Mouse (Mus musculus) midbrain, postnatal 0 days (tissue): ENCODE results near the gene Arhgap31. TPM values are rescaled to one million over a fixed set of nuclear protein-coding genes. Genes with fewer than 3 reads are reported as not detected.
A peak's percentile ranks its signal among the peaks of the same experiment; 100 is the strongest.

Experiments used
- ATAC-seq: fragments of 200-750 bp; cut with Nextera tagmentation; 2 replicates; pipeline ENCODE4 v1.8.0; 2017; ENCODE audit warnings: moderate number of reproducible peaks, mild to moderate bottlenecking, moderate TSS enrichment, moderate library complexity; ENCODE audit not compliant: low FRiP score
- DNase-seq: peaks from one replicate; pipeline ENCODE4 v3.0.0-alpha.2; 2015; ENCODE audit warnings: low spot score
- H3K27ac ChIP-seq: fragments of 300-500 bp; sonication (generic); 2 replicates; pipeline ENCODE4 v1.5.1; 2014; ENCODE audit warnings: low read depth, mild to moderate bottlenecking, low read length, mixed read lengths
- H3K27me3 ChIP-seq: fragments of 300-500 bp; sonication (generic); 2 replicates; pipeline ENCODE4 v1.6.1; 2014; ENCODE audit warnings: low read length, control low read depth, mixed read lengths; ENCODE audit not compliant: insufficient read depth
- H3K36me3 ChIP-seq: fragments of 300-500 bp; sonication (generic); 2 replicates; pipeline ENCODE4 v1.6.1; 2014; ENCODE audit warnings: low read length, control low read depth, mixed read lengths; ENCODE audit not compliant: insufficient read depth
- H3K4me1 ChIP-seq: fragments of 300-500 bp; sonication (generic); 2 replicates; pipeline ENCODE4 v1.6.1; 2014; ENCODE audit warnings: mild to moderate bottlenecking, control low read depth, antibody characterized with exemption, low read length, mixed read lengths; ENCODE audit not compliant: insufficient read depth
- H3K4me2 ChIP-seq: fragments of 300-500 bp; sonication (generic); 2 replicates; pipeline ENCODE4 v1.6.1; 2014; ENCODE audit warnings: low read depth, mild to moderate bottlenecking, low read length, mixed read lengths; ENCODE audit not compliant: poor library complexity, severe bottlenecking
- H3K4me3 ChIP-seq: fragments of 300-500 bp; sonication (generic); 2 replicates; pipeline ENCODE4 v1.5.1; 2014; ENCODE audit warnings: low read depth, mild to moderate bottlenecking, low read length, moderate library complexity
- H3K9ac ChIP-seq: fragments of 300-500 bp; sonication (generic); replicated peaks from 2 replicates; pipeline ENCODE4 v1.6.1; 2014; ENCODE audit warnings: mild to moderate bottlenecking, low read length, moderate library complexity, mixed read lengths; ENCODE audit not compliant: poor library complexity, severe bottlenecking
- H3K9me3 ChIP-seq: fragments of 300-500 bp; sonication (generic); 2 replicates; pipeline ENCODE4 v1.6.1; 2016; ENCODE audit warnings: low read length, control low read depth
- CTCF ChIP-seq: IDR thresholded peaks from 2 replicates; pipeline ENCODE4 v1.5.1; 2016; ENCODE audit warnings: antibody characterized with exemption, mild to moderate bottlenecking
- WGBS: fragments of 180-500 bp; shearing (Covaris S2); extraction: QIAGEN DNeasy Blood & Tissue Kit; methylation state at CpG from one replicate; pipeline ENCODE4 v1.1.7; 2014; 5-methylcytosine and 5-hydroxymethylcytosine counted together
- polyA plus RNA-seq: library from polyadenylated mRNA; unstranded; fragments of >200 nt; fragmentation: Nextera tagmentation; extraction: Ambion mirVana; gene quantifications from 2 replicates; pipeline ENCODE4 v1.2.1, GENCODE M21; 2015
- total RNA-seq: library from RNA; depleted of rRNA; stranded (reverse); fragments of >200 nt; gene quantifications from 2 replicates; pipeline ENCODE4 v1.2.3, GENCODE M21; 2014

Arhgap31 gene
- total and polyA plus RNA-seq, 2 experiments from 2014 or later, result 3.2 to 10.0 TPM

DNA sequence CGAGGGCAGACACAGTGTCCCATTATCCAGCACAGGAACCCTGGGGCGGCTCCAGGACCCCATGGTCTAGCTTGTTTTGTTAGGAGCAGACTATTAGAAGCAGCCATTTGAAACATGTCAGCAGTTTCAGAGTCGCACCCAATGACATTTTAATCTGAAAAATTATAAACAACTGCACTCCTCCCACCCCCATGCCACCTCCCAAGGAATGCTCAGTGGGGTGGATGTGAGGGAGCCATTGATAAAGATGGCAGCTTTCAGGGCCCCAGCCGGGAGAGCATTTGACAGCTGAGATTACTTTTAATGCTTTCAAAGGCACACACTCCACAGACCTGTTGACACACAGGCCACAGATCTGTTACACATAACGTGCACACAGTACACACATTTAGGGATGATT is 40.7 kb downstream of the Arhgap31 start:
- no peak overlapping the region for H3K27ac ChIP-seq
- H3K4me1 ChIP-seq, result peaks cover 13% of the 10 kb centered on the region
- H3K36me3 ChIP-seq, result no peaks in the 10 kb centered on the region
- H3K9me3 ChIP-seq, result no peaks in the 10 kb centered on the region
- no peak overlapping the region for H3K9ac ChIP-seq
- H3K4me3 ChIP-seq, result no peak overlapping the region
- no peak for ATAC-seq
- no peak for DNase-seq
- H3K4me2 ChIP-seq, result no peak overlapping the region
- WGBS, result 32% methylated on average over 5 of the region's 5 CpGs
- no peaks in the 10 kb centered on the region for H3K27me3 ChIP-seq
- TF ChIP-seq CTCF, result no peak

DNA sequence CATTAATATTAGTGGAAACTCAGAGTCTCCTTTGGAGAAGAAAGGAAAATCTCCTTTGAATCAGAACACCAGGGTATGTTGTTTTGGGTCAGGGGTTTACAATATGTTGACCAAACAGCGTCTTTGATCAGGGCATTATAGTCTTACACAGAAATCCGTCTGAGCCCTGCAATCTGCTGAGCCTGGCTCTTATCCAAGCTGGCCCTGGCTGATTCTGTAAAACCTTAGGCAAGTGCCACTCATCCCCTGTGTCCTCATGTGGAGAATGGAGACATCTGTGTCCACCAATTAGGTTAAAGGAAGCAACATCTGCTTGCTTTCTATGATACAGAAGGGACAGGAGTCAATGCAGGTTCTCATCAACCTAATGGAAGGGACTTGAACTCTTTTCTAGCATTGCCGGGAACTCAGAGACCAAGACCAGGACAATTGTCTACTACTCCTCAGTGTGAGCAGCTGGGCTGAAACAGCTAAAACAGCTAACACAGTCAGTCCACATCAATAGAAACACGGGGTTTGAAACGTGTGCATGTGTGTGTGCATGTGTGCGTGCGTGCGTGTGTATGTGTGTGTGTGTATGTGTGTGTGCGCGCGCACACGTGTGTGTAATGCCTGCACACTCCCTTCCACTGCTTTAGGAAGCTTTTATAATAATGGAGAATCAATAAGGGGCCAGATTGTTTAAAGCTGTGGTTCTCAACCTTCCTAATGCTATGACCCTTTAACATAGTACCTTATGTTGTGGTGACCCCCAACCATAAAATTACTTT is 42.3 kb downstream of the Arhgap31 start:
- ATAC-seq (no peak), DNase-seq (peak; percentile 53)
- Histone ChIP-seq H3K4me1 (peaks cover 13% of the 10 kb centered on the region), H3K4me2 (no peak overlapping the region), H3K27me3 (no peaks in the 10 kb centered on the region), H3K36me3 (no peaks in the 10 kb centered on the region), H3K27ac (no peak overlapping the region), H3K9ac (no peak overlapping the region), H3K9me3 (no peaks in the 10 kb centered on the region), H3K4me3 (no peak overlapping the region)
- WGBS, result 79% methylated on average over 12 of the region's 12 CpGs
- no peak for TF ChIP-seq CTCF

DNA sequence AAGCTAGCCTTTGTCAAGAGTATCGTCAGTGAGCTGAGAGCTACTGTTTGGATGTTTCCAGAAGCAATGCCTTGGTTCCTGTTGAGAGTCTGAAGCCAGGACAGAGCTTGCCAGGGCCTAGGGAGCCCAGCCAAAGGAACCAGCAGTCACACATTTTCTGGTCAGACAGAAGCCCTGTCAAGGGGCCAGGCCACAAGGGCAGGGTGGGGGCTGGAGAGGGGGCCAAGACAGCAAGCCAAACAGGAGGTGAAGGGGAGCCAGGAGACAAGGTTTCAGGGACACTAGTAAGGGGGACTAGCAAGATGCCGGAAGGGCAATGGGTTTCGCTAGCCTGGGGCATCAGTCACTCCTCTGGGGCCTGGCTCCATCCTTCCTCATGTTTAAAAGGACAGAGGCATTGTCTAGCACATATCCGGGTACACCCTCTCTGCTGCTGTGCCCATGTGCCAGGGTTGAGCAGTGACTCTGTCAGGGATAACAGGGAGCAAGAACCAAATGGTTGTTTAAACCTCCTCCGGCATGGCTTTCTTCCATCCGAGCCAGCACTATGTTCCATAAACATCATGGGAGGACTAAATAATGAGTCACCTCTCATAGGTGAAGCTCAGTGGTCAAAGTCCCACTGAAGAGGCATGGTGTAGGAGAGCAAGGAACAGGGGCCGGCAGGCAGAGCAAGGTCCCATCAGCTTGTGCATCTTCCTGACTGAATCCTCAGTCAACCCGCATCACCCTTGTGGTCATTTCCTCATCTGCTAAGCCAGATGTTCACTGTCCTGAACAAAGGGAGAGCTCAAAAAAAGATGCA is 44.0 kb downstream of the Arhgap31 start:
- WGBS, result 89% methylated on average over 8 of the region's 8 CpGs
- no peak for TF ChIP-seq CTCF
- no peak overlapping the region for H3K4me2 ChIP-seq
- ATAC-seq (no peak), DNase-seq (peak; percentile 67)
- no peaks in the 10 kb centered on the region for H3K9me3 ChIP-seq
- H3K9ac ChIP-seq, result no peak overlapping the region
- H3K27me3 ChIP-seq, result no peaks in the 10 kb centered on the region
- H3K4me1 ChIP-seq, result peaks cover 12% of the 10 kb centered on the region
- no peak overlapping the region for H3K4me3 ChIP-seq
- no peaks in the 10 kb centered on the region for H3K36me3 ChIP-seq
- H3K27ac ChIP-seq, result no peak overlapping the region

DNA sequence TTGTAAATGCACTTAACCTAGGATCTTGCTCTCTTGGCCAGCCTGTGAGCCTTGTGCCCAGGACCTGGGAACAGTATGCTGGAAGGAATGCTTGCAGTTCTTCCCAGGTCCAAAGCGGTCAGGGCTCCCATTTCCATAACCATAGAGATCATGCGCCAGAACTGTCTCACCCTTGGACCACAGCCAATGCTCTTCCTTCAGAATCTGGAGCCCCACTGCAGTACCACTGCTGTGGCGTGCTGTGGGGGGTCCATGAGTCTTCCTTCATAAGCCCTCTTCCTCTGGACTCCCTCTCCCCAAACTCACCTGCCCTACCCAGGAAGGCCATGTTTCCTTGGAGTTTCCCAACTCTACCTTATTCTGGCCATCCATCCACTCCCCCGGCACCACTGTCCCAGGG is 46.6 kb downstream of the Arhgap31 start:
- Histone ChIP-seq H3K27me3 (no peaks in the 10 kb centered on the region), H3K27ac (no peak overlapping the region), H3K4me1 (peaks cover 5% of the 10 kb centered on the region), H3K9ac (no peak overlapping the region), H3K4me3 (no peak overlapping the region), H3K9me3 (no peaks in the 10 kb centered on the region), H3K4me2 (no peak overlapping the region), H3K36me3 (no peaks in the 10 kb centered on the region)
- ATAC-seq (no peak), DNase-seq (no peak)
- 84% methylated on average over 4 of the region's 4 CpGs for WGBS
- TF ChIP-seq CTCF, result no peak

DNA sequence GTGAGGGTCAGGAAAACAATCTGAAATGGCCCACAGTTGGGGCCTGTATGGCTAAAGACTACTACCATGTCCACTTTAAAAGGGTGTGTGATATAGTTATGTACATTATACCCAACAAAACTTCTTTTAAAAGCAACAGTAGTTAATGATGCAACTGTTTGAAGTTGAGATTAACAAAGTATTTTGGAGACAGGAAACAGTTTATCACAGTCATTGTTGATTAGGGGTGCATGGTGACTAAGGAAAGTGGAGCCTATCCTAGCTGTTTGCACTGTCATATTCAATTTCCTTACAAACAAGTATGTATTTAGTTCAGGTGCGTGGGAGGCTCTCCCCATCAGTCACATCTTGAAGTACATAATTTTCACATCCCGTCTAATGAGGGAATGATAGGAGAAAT is 47.1 kb downstream of the Arhgap31 start:
- Histone ChIP-seq H3K4me1 (peaks cover 5% of the 10 kb centered on the region), H3K4me2 (no peak overlapping the region), H3K36me3 (no peaks in the 10 kb centered on the region), H3K4me3 (no peak overlapping the region), H3K9me3 (no peaks in the 10 kb centered on the region), H3K27ac (no peak overlapping the region), H3K27me3 (no peaks in the 10 kb centered on the region), H3K9ac (no peak overlapping the region)
- DNase-seq (no peak), ATAC-seq (no peak)
- no peak for TF ChIP-seq CTCF
- 97% methylated on average over 2 of the region's 2 CpGs for WGBS

DNA sequence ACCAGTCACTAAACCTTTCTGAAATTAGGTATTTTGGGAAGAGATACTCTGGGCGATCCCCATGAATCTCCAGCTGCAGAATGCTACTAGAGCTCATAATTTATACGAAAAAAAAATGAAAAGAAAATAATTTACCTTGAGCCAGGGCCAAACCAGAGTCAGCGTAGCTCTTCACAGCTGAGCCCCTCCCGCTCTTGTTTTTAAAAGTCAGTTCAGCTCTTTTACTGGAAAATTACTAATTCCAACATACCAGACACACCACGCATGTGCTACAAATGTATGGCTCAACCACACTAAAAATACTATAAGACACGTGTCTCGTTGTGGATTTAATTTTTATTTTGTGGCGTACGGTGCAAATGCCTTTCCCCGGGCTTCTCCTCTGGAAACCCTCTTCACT is 50.5 kb downstream of the Arhgap31 start:
- Histone ChIP-seq H3K9me3 (no peaks in the 10 kb centered on the region), H3K36me3 (no peaks in the 10 kb centered on the region), H3K4me3 (no peak overlapping the region), H3K9ac (no peak overlapping the region), H3K27me3 (no peaks in the 10 kb centered on the region), H3K4me2 (no peak overlapping the region), H3K4me1 (no peaks in the 10 kb centered on the region), H3K27ac (no peak overlapping the region)
- TF ChIP-seq CTCF, result no peak
- WGBS, result 87% methylated on average over 10 of the region's 10 CpGs
- ATAC-seq (no peak), DNase-seq (no peak)
